Mouse (Mus musculus): ENCODE results near the gene Frmd4b. TPM values are rescaled to one million over a fixed set of nuclear protein-coding genes. Genes with fewer than 3 reads are reported as not detected.

The Frmd4b gene
- polyA plus RNA-seq, 1 experiment = 22.3 TPM

GRCm38 (mm10) chr6:97447020-97447419 is 170.3 kb downstream of the Frmd4b start:
- peaks cover 6% of the 10 kb centered on the region for H3K4me1 ChIP-seq (ENCODE audit: control insufficient read depth, insufficient read depth, low read length)
- TF ChIP-seq CTCF (IDR thresholded peaks at IDR 0.05; ENCODE audit: insufficient read depth, low read length) = no peak
- no peak for DNase-seq
- H3K4me3 ChIP-seq (replicated peaks; ENCODE audit: extremely low read depth, low read depth, low read length) = no peak overlapping the region
- 33% methylated on average over 4 of the region's 4 CpGs for WGBS

- H3K4me3 ChIP-seq (replicated peaks; ENCODE audit: extremely low read depth, low read depth, low read length) = no peak overlapping the region
- peaks cover 6% of the 10 kb centered on the region for H3K4me1 ChIP-seq (ENCODE audit: control insufficient read depth, insufficient read depth, low read length)
- TF ChIP-seq POLR2A (IDR thresholded peaks at IDR 0.05; ENCODE audit: borderline replicate concordance, extremely low read depth, low read depth, low read length) = no peak
- no peak for TF ChIP-seq CTCF (IDR thresholded peaks at IDR 0.05; ENCODE audit: insufficient read depth, low read length)
- DNase-seq = no peak
- WGBS = 71% methylated on average over 5 of the region's 5 CpGs
These were observed 173.2 kb downstream of the Frmd4b start for GRCm38 (mm10) chr6:97444145-97444544.

- TF ChIP-seq CTCF (IDR thresholded peaks at IDR 0.05; ENCODE audit: insufficient read depth, low read length) = no peak
- no peak for TF ChIP-seq POLR2A (IDR thresholded peaks at IDR 0.05; ENCODE audit: borderline replicate concordance, extremely low read depth, low read depth, low read length)
These were observed 173.8 kb downstream of the Frmd4b start for GRCm38 (mm10) chr6:97443522-97443921.

GRCm38 (mm10) chr6:97441357-97441756 is 176.0 kb downstream of the Frmd4b start:
- WGBS = 52% methylated on average over 7 of the region's 7 CpGs
- DNase-seq = no peak
- H3K4me3 ChIP-seq (replicated peaks; ENCODE audit: extremely low read depth, low read depth, low read length) = no peak overlapping the region
- peaks cover 2% of the 10 kb centered on the region for H3K4me1 ChIP-seq (ENCODE audit: control insufficient read depth, insufficient read depth, low read length)
- TF ChIP-seq CTCF (IDR thresholded peaks at IDR 0.05; ENCODE audit: insufficient read depth, low read length) = no peak
- no peak for TF ChIP-seq POLR2A (IDR thresholded peaks at IDR 0.05; ENCODE audit: borderline replicate concordance, extremely low read depth, low read depth, low read length)

More at GRCm38 (mm10) chr6:97443522-97443921, 173.8 kb downstream of the Frmd4b start:
- no peak for DNase-seq
- 57% methylated on average over 4 of the region's 4 CpGs for WGBS
- Histone ChIP-seq H3K4me1 (ENCODE audit: control insufficient read depth, insufficient read depth, low read length) (peaks cover 6% of the 10 kb centered on the region), H3K4me3 (replicated peaks; ENCODE audit: extremely low read depth, low read depth, low read length) (no peak overlapping the region)

GRCm38 (mm10) chr6:97438918-97439645 is 178.3 kb downstream of the Frmd4b start:
- no peaks in the 10 kb centered on the region for H3K4me1 ChIP-seq (ENCODE audit: control insufficient read depth, insufficient read depth, low read length)
- no peak overlapping the region for H3K4me3 ChIP-seq (replicated peaks; ENCODE audit: extremely low read depth, low read depth, low read length)
- TF ChIP-seq CTCF (IDR thresholded peaks at IDR 0.05; ENCODE audit: insufficient read depth, low read length) (no peak), POLR2A (IDR thresholded peaks at IDR 0.05; ENCODE audit: borderline replicate concordance, extremely low read depth, low read depth, low read length) (no peak)
- WGBS = 60% methylated on average over 16 of the region's 16 CpGs
- no peak for DNase-seq

- 81% methylated on average over 4 of the region's 4 CpGs for WGBS
- peaks cover 5% of the 10 kb centered on the region for H3K4me1 ChIP-seq (ENCODE audit: control insufficient read depth, insufficient read depth, low read length)
- TF ChIP-seq POLR2A (IDR thresholded peaks at IDR 0.05; ENCODE audit: borderline replicate concordance, extremely low read depth, low read depth, low read length) (no peak), CTCF (IDR thresholded peaks at IDR 0.05; ENCODE audit: insufficient read depth, low read length) (no peak)
- H3K4me3 ChIP-seq (replicated peaks; ENCODE audit: extremely low read depth, low read depth, low read length) = no peak overlapping the region
- no peak for DNase-seq
These were observed 182.6 kb downstream of the Frmd4b start for GRCm38 (mm10) chr6:97434753-97435152.

- DNase-seq = no peak
- WGBS = 62% methylated on average over 10 of the region's 10 CpGs
- H3K4me1 ChIP-seq (ENCODE audit: control insufficient read depth, insufficient read depth, low read length) = peaks cover 8% of the 10 kb centered on the region
- TF ChIP-seq POLR2A (IDR thresholded peaks at IDR 0.05; ENCODE audit: borderline replicate concordance, extremely low read depth, low read depth, low read length) (no peak), CTCF (IDR thresholded peaks at IDR 0.05; ENCODE audit: insufficient read depth, low read length) (no peak)
- H3K4me3 ChIP-seq (replicated peaks; ENCODE audit: extremely low read depth, low read depth, low read length) = no peak overlapping the region
These were observed 185.9 kb downstream of the Frmd4b start for GRCm38 (mm10) chr6:97431309-97432004.

- no peak overlapping the region for H3K4me3 ChIP-seq (replicated peaks; ENCODE audit: extremely low read depth, low read depth, low read length)
- no peak for DNase-seq
- peaks cover 8% of the 10 kb centered on the region for H3K4me1 ChIP-seq (ENCODE audit: control insufficient read depth, insufficient read depth, low read length)
- 38% methylated on average over 6 of the region's 6 CpGs for WGBS
- TF ChIP-seq POLR2A (IDR thresholded peaks at IDR 0.05; ENCODE audit: borderline replicate concordance, extremely low read depth, low read depth, low read length) (no peak), CTCF (IDR thresholded peaks at IDR 0.05; ENCODE audit: insufficient read depth, low read length) (no peak)
These were observed 186.8 kb downstream of the Frmd4b start for GRCm38 (mm10) chr6:97430519-97430918.

GRCm38 (mm10) chr6:97429688-97430343 is 187.5 kb downstream of the Frmd4b start:
- no peak overlapping the region for H3K4me3 ChIP-seq (replicated peaks; ENCODE audit: extremely low read depth, low read depth, low read length)
- WGBS = 16% methylated on average over 2 of the region's 2 CpGs
- DNase-seq = no peak
- TF ChIP-seq CTCF (IDR thresholded peaks at IDR 0.05; ENCODE audit: insufficient read depth, low read length) (no peak), POLR2A (IDR thresholded peaks at IDR 0.05; ENCODE audit: borderline replicate concordance, extremely low read depth, low read depth, low read length) (no peak)
- peaks cover 8% of the 10 kb centered on the region for H3K4me1 ChIP-seq (ENCODE audit: control insufficient read depth, insufficient read depth, low read length)
